Mouse (Mus musculus) activated CD4-positive, CD25-positive, alpha-beta regulatory T cell (primary cell): Measurements from ENCODE around the gene Lce3e. TPM values are rescaled to one million over a fixed set of nuclear protein-coding genes. Genes with fewer than 3 reads are reported as not detected.

Source experiments
- polyA plus RNA-seq, 2 experiments: library from polyadenylated mRNA; unstranded; fragments of 100-300 nt; shearing (Covaris generic); gene quantifications; one replicate each; pipeline ENCODE4 v1.2.1; 2017

Lce3e gene
- not detected for polyA plus RNA-seq

DNA sequence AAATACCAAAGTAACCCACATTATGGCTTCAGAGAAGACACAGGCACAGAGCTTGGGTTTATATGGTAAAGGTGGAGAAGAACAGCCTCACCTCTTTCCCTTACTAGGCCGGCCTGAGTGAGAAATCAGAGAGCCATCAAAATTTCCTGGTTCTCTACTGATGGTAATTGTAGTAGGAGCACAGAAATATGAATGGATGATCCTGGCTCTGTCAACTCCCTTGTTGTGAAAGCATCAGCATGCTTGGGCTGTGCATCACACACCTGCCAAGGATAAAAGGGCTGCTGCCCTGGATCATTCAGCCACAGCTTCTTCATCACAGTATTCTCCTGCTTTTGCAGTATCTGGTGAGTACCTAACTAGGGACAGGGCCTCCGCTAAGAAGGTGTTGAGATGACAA is at the start of gene Lce3e:
Gene Lce3e, plus strand, starts transcription at position 301 of the 400 bp plus-strand sequence.

GRCm38 (mm10) chr3:92926130-92926529 is 40.7 kb upstream of the Lce3e start, which contains the start of gene Lce3a:
Gene Lce3a (minus strand): TSS chr3:92926230.

GRCm38 (mm10) chr3:92932679-92933078 is 34.2 kb upstream of the Lce3e start, which contains the start of gene Lce3b:
Gene Lce3b (plus strand): TSS chr3:92932979.

GRCm38 (mm10) chr3:92944186-92944585 is 22.7 kb upstream of the Lce3e start, which contains the start of gene Lce3c:
Gene Lce3c (plus strand): TSS chr3:92944486.

GRCm38 (mm10) chr3:92957090-92957489 is 9.8 kb upstream of the Lce3e start, which contains the start of gene Lce3d:
Gene Lce3d (plus strand): TSS chr3:92957390.

GRCm38 (mm10) chr3:92991926-92992325 is 25.1 kb downstream of the Lce3e start, which contains the start of gene Lce3f:
Gene Lce3f (plus strand): TSS chr3:92992226.

GRCm38 (mm10) chr3:93015460-93016104 is 48.7 kb downstream of the Lce3e start, which contains the start of gene Crct1:
Gene Crct1 (minus strand): TSS chr3:93015687.

Other genes with a start within 250 kb of the Lce3e start
- gene Lce1f, start 246.7 kb upstream of the Lce3e start, polyA plus RNA-seq: not detected
- not detected for gene Gm38119, start 228.0 kb upstream of the Lce3e start, polyA plus RNA-seq
- not detected for gene Lce1g, start 214.7 kb upstream of the Lce3e start, polyA plus RNA-seq
- not detected for gene Lce1h, start 202.0 kb upstream of the Lce3e start, polyA plus RNA-seq
- not detected for gene Lce1i, start 188.2 kb upstream of the Lce3e start, polyA plus RNA-seq
- gene Lce1j, start 176.5 kb upstream of the Lce3e start, polyA plus RNA-seq: not detected
- gene Lce1k, start 159.2 kb upstream of the Lce3e start, polyA plus RNA-seq: not detected
- not detected for gene Kprp, start 139.8 kb upstream of the Lce3e start, polyA plus RNA-seq
- gene Lce1l, start 115.8 kb upstream of the Lce3e start, polyA plus RNA-seq: not detected
- gene 2310050C09Rik, start 96.8 kb upstream of the Lce3e start, polyA plus RNA-seq: not detected
- not detected for gene Lce3a, start 40.8 kb upstream of the Lce3e start, polyA plus RNA-seq
- not detected for gene Lce3b, start 34.1 kb upstream of the Lce3e start, polyA plus RNA-seq
- not detected for gene Lce3c, start 22.6 kb upstream of the Lce3e start, polyA plus RNA-seq
- gene Lce3d, start 9.7 kb upstream of the Lce3e start, polyA plus RNA-seq: not detected
- not detected for gene Lce3f, start 25.2 kb downstream of the Lce3e start, polyA plus RNA-seq
- gene Crct1, start 48.6 kb downstream of the Lce3e start, polyA plus RNA-seq: not detected
- gene Lce1m, start 52.0 kb downstream of the Lce3e start, polyA plus RNA-seq: not detected
- gene Gm4858, start 101.8 kb downstream of the Lce3e start, polyA plus RNA-seq: 1 to 10 TPM in 1 of 2 experiments, not detected in 1; 1.6 TPM
- not detected for gene Crnn, start 177.7 kb downstream of the Lce3e start, polyA plus RNA-seq
- under 1 TPM in 1 of 2 experiments, not detected in 1; 0.07 TPM for gene Flg2, start 230.2 kb downstream of the Lce3e start, polyA plus RNA-seq